Mouse (Mus musculus): ENCODE data around the gene Zyx. TPM values are rescaled to one million over a fixed set of nuclear protein-coding genes. Genes with fewer than 3 reads are reported as not detected.

Zyx gene
- 10 to 100 TPM; 67.0 to 88.6 TPM for total RNA-seq (2023)

DNA sequence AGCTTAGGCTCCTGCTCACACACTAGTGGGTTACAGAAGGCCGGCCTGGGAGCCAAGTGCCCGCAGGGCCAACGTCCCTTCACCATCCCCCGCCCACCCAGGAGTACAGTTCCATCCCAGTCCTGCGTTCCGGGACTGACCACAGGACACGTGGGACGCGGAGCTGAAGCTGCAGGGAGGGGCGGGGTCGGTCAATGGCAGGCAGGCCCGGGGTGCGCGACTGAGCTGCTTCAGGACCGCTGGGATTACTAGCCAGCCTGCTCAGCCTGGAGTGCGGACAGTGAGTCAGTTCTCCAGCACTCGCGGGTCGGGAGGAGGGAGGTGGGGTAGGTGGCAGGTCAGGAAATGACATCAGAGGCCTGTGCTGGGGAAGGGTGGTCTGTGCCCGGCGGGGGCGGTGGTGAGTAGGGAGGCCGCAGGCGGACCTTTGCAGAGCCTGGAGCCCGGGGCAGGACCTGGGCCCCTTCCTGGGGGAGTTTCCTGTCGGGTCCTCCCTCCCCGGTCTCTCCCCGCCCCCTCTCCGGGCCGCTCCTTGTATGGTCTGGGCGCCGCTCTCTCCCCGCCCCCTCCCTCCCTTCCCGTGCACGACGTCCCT is at the start of gene Zyx:
Zyx (plus strand) TSS at position 205 of the 595 bp plus-strand sequence.

DNA sequence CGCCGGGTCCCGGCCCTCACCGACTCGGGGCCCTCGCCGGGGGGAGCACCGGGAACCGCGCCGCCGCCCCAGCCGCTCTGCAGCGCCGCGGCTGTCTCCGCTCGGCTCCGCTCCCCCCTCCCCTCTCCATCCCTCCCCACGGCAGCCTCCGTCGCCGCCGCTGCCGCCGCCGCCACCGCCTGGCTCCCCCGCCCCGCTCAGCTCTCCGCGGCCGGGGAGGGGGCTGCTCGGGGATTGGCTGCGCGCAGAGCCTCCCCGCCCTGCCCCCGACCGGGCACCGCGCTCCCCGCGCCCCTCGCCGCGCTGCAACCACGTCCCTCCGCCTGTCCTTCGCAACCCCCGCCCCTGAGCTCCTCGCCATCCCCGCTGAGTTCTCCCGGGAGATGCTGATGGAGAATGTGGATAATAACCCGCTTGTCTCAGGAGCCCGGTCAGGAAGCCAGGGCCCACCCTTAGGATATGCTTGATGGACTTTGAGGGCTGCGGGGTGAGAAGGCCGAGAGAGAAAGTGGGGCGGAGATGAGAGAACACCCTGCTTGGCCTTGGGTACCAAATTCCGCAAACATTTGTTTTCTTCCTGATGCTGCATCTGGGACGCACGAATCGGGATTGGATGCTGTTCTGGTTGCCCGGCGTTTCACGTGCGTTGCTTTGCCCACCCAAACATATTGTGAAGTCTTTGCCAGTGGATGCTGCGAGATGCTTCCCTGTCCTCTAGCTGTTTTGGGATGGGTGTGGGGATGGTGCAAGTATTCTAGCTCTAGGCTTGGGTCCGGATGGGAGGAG is 24.8 kb upstream of the Zyx start, which contains the start of gene Fam131b:
Fam131b (minus strand) TSS at position 162 of the 786 bp plus-strand sequence.

DNA sequence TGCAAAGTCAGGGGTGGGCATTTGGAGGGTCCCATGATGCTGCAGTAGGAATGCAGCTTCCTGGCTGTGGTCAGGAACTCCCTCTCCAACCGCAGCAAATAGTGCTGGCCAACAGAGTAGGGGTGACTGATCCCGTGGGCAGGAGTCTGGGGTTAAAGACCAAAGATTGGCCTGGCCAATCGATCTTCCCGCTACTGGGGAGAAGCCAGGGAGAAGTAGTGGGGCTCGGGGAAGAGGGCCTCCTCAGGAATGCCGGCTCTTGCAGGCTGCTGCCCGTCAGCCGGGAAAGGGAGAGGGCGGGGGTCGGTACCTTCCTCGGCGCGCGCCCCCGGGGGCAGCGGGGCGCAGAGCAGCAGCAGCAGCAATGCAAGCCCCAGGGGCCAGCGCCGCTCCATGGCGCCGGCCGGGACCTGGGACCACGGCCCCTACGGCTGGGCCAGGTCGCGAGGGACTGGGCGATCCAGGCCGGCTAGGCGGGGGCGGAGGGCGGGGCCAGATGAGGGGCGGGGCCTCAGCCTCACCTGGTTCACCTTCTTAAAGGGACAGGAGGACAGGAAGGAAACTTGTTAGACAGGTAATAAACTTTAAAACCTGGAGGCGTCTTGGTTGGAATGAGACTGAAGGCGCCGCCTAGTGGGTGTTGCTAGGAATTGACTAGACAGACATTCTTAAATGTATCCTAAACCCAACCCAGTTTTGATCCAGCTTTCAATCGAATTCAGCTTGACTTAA is 23.6 kb downstream of the Zyx start, which contains the start of gene Epha1:
Epha1 (minus strand) TSS at position 453 of the 732 bp plus-strand sequence.

DNA sequence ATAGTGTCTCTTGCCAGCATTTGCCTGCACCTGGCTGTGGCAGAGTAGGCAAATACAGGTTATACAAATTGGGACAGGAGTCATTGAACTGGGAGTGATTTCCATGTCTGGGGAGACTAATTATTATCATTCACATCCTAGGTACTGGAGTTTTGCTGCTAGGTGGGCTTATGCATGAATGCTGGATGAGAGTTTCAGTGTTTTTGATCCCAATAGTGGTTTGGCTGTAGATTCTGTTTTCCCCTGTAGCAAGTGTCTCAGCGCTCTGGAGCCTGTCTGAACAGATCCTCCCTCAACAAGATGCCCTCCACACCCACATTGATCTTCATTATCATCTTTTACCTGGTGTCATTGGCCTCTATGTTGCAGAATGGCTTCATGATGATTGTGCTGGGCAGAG is 50.5 kb downstream of the Zyx start, which contains the start of gene Tas2r143:
Tas2r143 (plus strand) TSS at position 301 of the 400 bp plus-strand sequence.

DNA sequence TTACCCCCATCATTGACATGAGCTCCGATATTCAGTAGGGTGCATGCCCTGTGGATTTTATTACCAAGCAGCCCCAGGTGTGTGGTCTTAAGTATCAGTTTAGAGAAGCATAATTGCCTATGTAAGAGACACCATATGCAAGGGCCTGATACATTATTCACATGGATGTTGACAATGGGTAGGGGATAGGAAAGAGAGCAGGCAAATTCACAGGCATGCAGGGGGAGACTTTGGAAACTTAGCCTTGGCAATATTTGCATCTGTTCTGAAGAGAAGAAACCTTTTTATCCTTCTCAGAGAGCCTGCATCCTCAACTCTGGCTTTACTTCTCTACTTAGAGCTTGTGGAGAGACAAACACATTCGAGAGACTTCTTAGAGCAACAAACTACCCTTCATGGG is 55.7 kb downstream of the Zyx start, which contains the start of gene Tas2r135:
Tas2r135 (plus strand) TSS at position 301 of the 400 bp plus-strand sequence.

Other genes starting within 250 kb of the Zyx start
- not detected for gene Tas2r139, start 208.7 kb upstream of the Zyx start, total RNA-seq (2023)
- gene Tas2r144, start 134.3 kb upstream of the Zyx start, total RNA-seq (2023): not detected
- 1 to 10 TPM; 4.4 to 5.6 TPM for gene Gstk1, start 103.7 kb upstream of the Zyx start, total RNA-seq (2023)
- gene Tmem139, start 87.7 kb upstream of the Zyx start, total RNA-seq (2023): not detected
- gene Casp2, start 84.6 kb upstream of the Zyx start, total RNA-seq (2023): 100 to 1,000 TPM; 113 to 126 TPM
- 1 to 10 TPM; 1.5 to 2.1 TPM for gene Clcn1, start 62.9 kb upstream of the Zyx start, total RNA-seq (2023)
- not detected for gene Fam131b, start 25.0 kb upstream of the Zyx start, total RNA-seq (2023)
- gene Epha1, start 23.6 kb downstream of the Zyx start, total RNA-seq (2023): not detected
- under 1 TPM in 1 of 2 experiments, not detected in 1; 0.64 TPM for gene Tas2r143, start 50.6 kb downstream of the Zyx start, total RNA-seq (2023)
- not detected for gene Tas2r135, start 55.8 kb downstream of the Zyx start, total RNA-seq (2023)
- gene Tas2r126, start 84.9 kb downstream of the Zyx start, total RNA-seq (2023): not detected
- not detected for gene Olfr458, start 115.6 kb downstream of the Zyx start, total RNA-seq (2023)
- not detected for gene Olfr457, start 126.7 kb downstream of the Zyx start, total RNA-seq (2023)
- gene Olfr456, start 137.6 kb downstream of the Zyx start, total RNA-seq (2023): not detected
- gene Olfr455, start 198.0 kb downstream of the Zyx start, total RNA-seq (2023): not detected
- gene Tcaf3, start 248.1 kb downstream of the Zyx start, total RNA-seq (2023): not detected

Data from B cell, adult 67 days (primary cell).